Mouse (Mus musculus) C2C12 (cell line): ENCODE data around the gene Mbnl1. TPM values are rescaled to one million over a fixed set of nuclear protein-coding genes. Genes with fewer than 3 reads are reported as not detected.
"Not testable (repeated sequence)": the region's sequence is repeated elsewhere in the genome, so short reads cannot be mapped to it uniquely, and the experiment has no call there.

Experiments
- H3K27me3 ChIP-seq: one replicate; pipeline ENCODE4 v1.6.1; 2011; ENCODE audit not compliant: control insufficient read depth, insufficient read depth, insufficient read length
- H3K36me3 ChIP-seq: one replicate; pipeline ENCODE4 v1.6.1; 2011; ENCODE audit not compliant: control insufficient read depth, insufficient read depth
- H3K4me3 ChIP-seq: one replicate; pipeline ENCODE4 v1.5.1; 2011; ENCODE audit warnings: mild to moderate bottlenecking, control low read depth; ENCODE audit not compliant: poor library complexity, insufficient read depth, severe bottlenecking
- H3K79me2 ChIP-seq: one replicate; pipeline ENCODE4 v1.6.1; 2011; ENCODE audit not compliant: control insufficient read depth, insufficient read depth
- H3K79me3 ChIP-seq: one replicate; pipeline ENCODE4 v1.6.1; 2011; ENCODE audit warnings: low read depth, control low read depth
- H3ac ChIP-seq: one replicate; pipeline ENCODE3; 2011; ENCODE audit warnings: low read depth; ENCODE audit not compliant: control insufficient read depth, insufficient read length
- CEBPB ChIP-seq: IDR thresholded peaks from one replicate; pipeline ENCODE4 v1.6.1; 2011; ENCODE audit warnings: low read depth, mild to moderate bottlenecking, control low read depth, moderate library complexity
- CTCF ChIP-seq: IDR thresholded peaks from one replicate; pipeline ENCODE4 v1.5.1; 2011; ENCODE audit not compliant: control insufficient read depth, insufficient read depth, insufficient read length
- FOSL1 ChIP-seq: IDR thresholded peaks from one replicate; pipeline ENCODE4 v1.8.0; 2011; ENCODE audit warnings: mild to moderate bottlenecking, low read length; ENCODE audit not compliant: poor library complexity, insufficient read depth, severe bottlenecking
- MAX ChIP-seq: IDR thresholded peaks from one replicate; pipeline ENCODE4 v1.6.1; 2011; ENCODE audit warnings: mild to moderate bottlenecking, control low read depth
- MYOD1 ChIP-seq: IDR thresholded peaks from one replicate; pipeline ENCODE4 v1.6.1; 2011; ENCODE audit warnings: low read depth; ENCODE audit not compliant: control insufficient read depth, insufficient read length
- MYOG ChIP-seq: IDR thresholded peaks from one replicate; pipeline ENCODE4 v1.6.1; 2011; ENCODE audit not compliant: control insufficient read depth, insufficient read length; ENCODE audit errors: extremely low read depth
- USF1 ChIP-seq: IDR thresholded peaks from one replicate; pipeline ENCODE4 v1.6.1; 2011; ENCODE audit warnings: low read depth, mild to moderate bottlenecking, control low read depth, moderate library complexity
- polyA plus RNA-seq: library from polyadenylated mRNA; unstranded; fragments of >200 nt; fragmentation: generic; extraction: Trizol; gene quantifications from one replicate; pipeline ENCODE4 v1.2.1, GENCODE M21; 2012; ENCODE audit warnings: missing spikeins

Mbnl1 gene
- polyA plus RNA-seq, 1 experiment, result 37.7 TPM

- no peaks in the 10 kb centered on the region for H3K79me3 ChIP-seq
- TF ChIP-seq MAX, result no peak
- no peak for TF ChIP-seq MYOG
- TF ChIP-seq MYOD1, result no peak
- TF ChIP-seq CTCF, result no peak
- no peak for TF ChIP-seq USF1
- TF ChIP-seq FOSL1, result no peak
- TF ChIP-seq CEBPB, result no peak
These were observed 10.7 kb upstream of the Mbnl1 start for GRCm38 (mm10) chr3:60461828-60462521.

GRCm38 (mm10) chr3:60468667-60469066 lies 4.0 kb upstream of the Mbnl1 start:
- not testable (repeated sequence) for H3K36me3 ChIP-seq, H3K27me3 ChIP-seq, H3K79me3 ChIP-seq

More at GRCm38 (mm10) chr3:60461828-60462521, 10.7 kb upstream of the Mbnl1 start:
- Histone ChIP-seq H3K4me3 (no peak overlapping the region), H3K79me2 (no peaks in the 10 kb centered on the region), H3K27me3 (no peaks in the 10 kb centered on the region), H3ac (no peak overlapping the region), H3K36me3 (no peaks in the 10 kb centered on the region)

GRCm38 (mm10) chr3:60469170-60469805 lies 3.3 kb upstream of the Mbnl1 start:
- H3K27me3 ChIP-seq, H3ac ChIP-seq, H3K36me3 ChIP-seq, H3K79me2 ChIP-seq, H3K79me3 ChIP-seq, H3K4me3 ChIP-seq: not testable (repeated sequence)

More at GRCm38 (mm10) chr3:60468667-60469066, 4.0 kb upstream of the Mbnl1 start:
- not testable (repeated sequence) for H3K79me2 ChIP-seq, H3K4me3 ChIP-seq, H3ac ChIP-seq

- no peaks in the 10 kb centered on the region for H3K36me3 ChIP-seq
- no peaks in the 10 kb centered on the region for H3K79me2 ChIP-seq
- H3K27me3 ChIP-seq, result no peaks in the 10 kb centered on the region
- TF ChIP-seq CEBPB (no peak), CTCF (no peak), FOSL1 (no peak), MAX (no peak), MYOD1 (no peak), MYOG (no peak), USF1 (no peak)
- no peak overlapping the region for H3ac ChIP-seq
- no peaks in the 10 kb centered on the region for H3K79me3 ChIP-seq
- H3K4me3 ChIP-seq, result no peak overlapping the region
These were observed 484 bp upstream of the Mbnl1 start for GRCm38 (mm10) chr3:60472011-60472680.

- TF ChIP-seq MYOG (no peak), FOSL1 (no peak), CEBPB (no peak), MAX (no peak), CTCF (no peak), USF1 (no peak), MYOD1 (no peak)
- H3K36me3 ChIP-seq, result no peaks in the 10 kb centered on the region
- no peaks in the 10 kb centered on the region for H3K27me3 ChIP-seq
- H3K79me2 ChIP-seq, result no peaks in the 10 kb centered on the region
- H3K79me3 ChIP-seq, result no peaks in the 10 kb centered on the region
- H3ac ChIP-seq, result no peak overlapping the region
- H3K4me3 ChIP-seq, result no peak overlapping the region
These were observed 1.4 kb downstream of the Mbnl1 start for GRCm38 (mm10) chr3:60473861-60474653.

- H3K79me2 ChIP-seq, result no peaks in the 10 kb centered on the region
- H3K79me3 ChIP-seq, result no peaks in the 10 kb centered on the region
- H3K27me3 ChIP-seq, result no peaks in the 10 kb centered on the region
- TF ChIP-seq MYOG (no peak), CEBPB (no peak), MAX (no peak), MYOD1 (no peak), FOSL1 (no peak), CTCF (no peak), USF1 (no peak)
- no peak overlapping the region for H3ac ChIP-seq
- no peaks in the 10 kb centered on the region for H3K36me3 ChIP-seq
- no peak overlapping the region for H3K4me3 ChIP-seq
These were observed 2.0 kb downstream of the Mbnl1 start for GRCm38 (mm10) chr3:60474654-60474972.
